Mouse (Mus musculus) thymus, postnatal 36 days (tissue): Measurements from ENCODE around the gene Akr1b10.
"Not testable (repeated sequence)": the region's sequence is repeated elsewhere in the genome, so short reads cannot be mapped to it uniquely, and the experiment has no call there.

Source experiments
- DNase-seq, 2 experiments: peaks; one replicate each; pipeline ENCODE4 v3.0.0; 2022; ENCODE audit warnings: mixed read lengths in 2 of 2

Gene Akr1b10

GRCm38 (mm10) chr6:34384110-34384661, at the start of gene Akr1b10:
Gene Akr1b10 (plus strand): TSS chr6:34384218.
- peak; percentile 71 to 76 for DNase-seq

- no peak for DNase-seq
Measured at GRCm38 (mm10) chr6:34334673-34335072, 49.3 kb upstream of the Akr1b10 start.

DNA sequence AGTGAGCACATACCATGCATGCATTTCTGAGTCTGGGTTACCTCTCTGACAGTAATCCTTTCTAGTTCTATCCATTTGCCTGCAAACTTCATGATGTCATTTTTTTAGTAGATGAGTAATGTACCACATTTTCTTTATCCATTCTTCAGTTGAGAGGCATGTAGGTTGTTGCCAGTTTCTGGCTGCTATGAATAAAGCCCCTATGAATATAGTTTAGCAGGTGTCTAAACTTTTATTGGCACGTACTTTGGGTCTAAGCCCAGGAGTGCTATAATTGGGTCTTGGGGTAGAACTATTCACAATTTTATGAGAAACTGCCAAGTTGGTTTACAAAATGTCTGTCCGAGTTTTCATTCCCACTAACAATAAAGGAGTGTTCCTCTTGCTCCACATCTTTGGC, 46.2 kb upstream of the Akr1b10 start:
- DNase-seq = no peak

GRCm38 (mm10) chr6:34341991-34342390, 42.0 kb upstream of the Akr1b10 start:
- no peak for DNase-seq

- no peak for DNase-seq
Measured at GRCm38 (mm10) chr6:34342476-34342875, 41.5 kb upstream of the Akr1b10 start.

- DNase-seq = no peak
Measured at GRCm38 (mm10) chr6:34343426-34343825, 40.6 kb upstream of the Akr1b10 start.

DNA sequence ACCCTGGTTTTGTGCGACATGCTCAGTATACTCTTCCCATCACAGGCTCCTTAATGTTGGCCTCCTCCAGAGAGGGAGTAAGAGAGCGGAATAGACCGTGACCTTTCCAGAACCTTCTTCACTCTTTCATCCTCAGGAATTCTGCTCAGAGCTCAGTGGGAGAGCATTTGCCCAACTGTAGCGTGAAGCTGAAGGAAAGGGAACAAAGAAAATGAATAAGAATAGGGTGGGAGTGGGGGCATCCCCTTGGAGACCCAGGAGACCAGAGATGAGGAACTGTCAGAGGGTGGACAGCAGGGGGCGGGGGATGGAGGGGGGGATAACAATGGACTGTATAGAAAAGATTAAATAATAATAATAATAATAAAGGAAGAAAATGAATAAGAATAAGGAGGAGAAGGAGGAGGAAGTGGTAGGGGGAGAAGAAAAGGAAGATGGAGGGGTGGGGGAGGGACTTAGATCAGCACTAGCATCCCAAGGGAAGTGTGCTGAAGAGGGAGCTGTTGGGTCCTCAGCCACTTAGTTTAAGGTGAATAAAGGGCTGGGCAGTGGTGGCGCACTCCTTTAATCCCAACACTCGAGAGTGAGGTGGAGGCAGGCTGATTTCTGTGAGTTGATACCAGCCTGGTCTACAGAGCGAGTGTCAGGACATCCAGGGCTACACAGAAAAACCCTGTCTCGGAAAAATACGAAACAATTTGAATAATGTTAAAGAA, 39.7 kb upstream of the Akr1b10 start:
- DNase-seq = no peak

- DNase-seq = peak in 1 of 2 experiments; percentile 22
Measured at GRCm38 (mm10) chr6:34344935-34345334, 39.1 kb upstream of the Akr1b10 start.

- peak; percentile 70 to 74 for DNase-seq
Measured at GRCm38 (mm10) chr6:34346096-34346898, 37.7 kb upstream of the Akr1b10 start.

DNA sequence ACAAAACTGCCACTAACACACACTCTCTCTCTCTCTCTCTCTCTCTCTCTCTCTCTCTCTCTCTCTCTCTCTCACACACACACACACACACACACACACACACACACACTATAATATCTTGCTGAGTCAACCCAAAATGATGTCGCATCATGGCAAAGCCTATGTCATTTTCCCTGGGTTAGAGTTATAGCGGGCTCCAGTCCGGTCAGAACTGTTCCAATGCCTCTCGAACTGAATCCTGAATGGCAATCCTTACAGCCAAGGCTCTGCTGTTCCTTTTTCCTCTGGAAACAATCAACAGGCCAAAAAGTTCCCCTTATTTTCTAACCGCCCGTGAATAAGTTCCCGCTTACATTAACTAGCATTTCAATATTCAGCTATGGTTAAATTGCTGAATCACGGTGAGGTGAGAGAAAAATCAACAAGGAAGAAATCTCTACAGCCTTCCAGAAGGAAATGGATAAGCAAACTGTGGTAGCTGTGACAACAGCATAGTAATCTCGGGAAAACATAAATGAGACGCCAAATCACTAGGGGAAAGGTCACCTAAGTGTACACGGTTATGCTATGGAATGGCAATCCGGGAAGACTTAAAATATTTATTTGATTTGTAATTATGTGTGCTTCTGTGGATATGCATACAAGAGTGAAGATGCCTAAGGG, 33.9 kb upstream of the Akr1b10 start:
- DNase-seq = no peak

DNA sequence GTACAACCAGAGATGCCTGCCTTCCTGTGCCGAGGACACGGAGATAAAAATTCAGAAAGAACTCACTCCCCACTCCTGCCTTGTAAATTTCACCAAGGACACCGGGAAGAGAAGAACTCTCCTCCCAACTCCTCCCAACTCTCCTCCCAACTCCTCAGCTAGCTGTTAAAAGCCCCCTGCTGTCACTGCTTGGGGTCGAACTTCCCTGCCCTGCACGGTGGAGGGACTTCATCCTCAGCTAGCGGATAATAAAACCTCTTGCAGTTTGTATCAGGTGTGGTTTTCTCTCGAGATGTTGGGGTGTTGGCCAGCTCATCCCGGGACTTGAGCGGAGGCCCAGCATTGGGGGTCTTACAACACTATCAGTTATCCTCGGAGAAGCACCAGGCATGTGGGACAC, 32.5 kb upstream of the Akr1b10 start:
- not testable (repeated sequence) for DNase-seq

DNA sequence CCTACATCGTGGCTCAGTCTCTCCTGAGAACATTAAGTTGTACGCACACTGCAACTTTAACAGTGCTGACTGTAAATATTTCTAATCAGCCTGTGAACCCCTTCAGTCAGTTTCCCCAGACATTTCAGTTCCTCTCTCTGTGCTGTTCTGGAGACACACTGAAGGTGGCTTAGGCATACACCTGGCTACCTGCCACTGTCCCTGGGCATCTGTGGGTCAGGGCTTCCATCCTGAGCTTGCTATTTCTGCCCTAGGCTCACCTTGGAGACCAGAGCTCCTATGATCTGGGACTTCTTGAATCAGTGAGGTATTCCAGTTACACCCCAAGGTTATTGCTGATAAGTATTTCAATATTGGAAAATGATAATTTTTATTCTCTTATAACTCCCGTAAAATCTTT, 31.6 kb upstream of the Akr1b10 start:
- DNase-seq = no peak

- no peak for DNase-seq
Measured at GRCm38 (mm10) chr6:34353658-34354353, 30.2 kb upstream of the Akr1b10 start, which contains the start of gene Akr1b8. Gene Akr1b8 (plus strand): TSS chr6:34354119.

GRCm38 (mm10) chr6:34354354-34355348, 29.4 kb upstream of the Akr1b10 start:
- DNase-seq = no peak

DNA sequence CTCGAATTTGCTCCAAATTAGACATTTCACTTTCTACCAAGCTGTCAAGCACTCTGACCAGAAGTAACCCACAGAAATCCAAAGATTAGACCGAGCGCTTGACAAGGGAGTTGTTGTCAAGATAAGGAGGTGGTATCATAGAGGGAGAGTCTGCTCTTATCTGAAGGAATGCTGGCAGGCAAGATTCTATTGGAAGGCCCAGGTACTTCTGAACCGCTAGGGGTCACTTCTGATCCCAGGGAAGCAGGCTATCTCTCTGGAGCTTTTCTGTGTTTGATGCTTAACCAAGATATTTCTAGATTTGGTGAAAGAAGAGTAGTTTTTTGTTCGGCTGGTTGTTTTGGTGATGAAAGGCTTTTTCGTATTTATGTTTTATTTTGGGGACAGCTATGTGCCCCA, 28.7 kb upstream of the Akr1b10 start:
- no peak for DNase-seq

DNA sequence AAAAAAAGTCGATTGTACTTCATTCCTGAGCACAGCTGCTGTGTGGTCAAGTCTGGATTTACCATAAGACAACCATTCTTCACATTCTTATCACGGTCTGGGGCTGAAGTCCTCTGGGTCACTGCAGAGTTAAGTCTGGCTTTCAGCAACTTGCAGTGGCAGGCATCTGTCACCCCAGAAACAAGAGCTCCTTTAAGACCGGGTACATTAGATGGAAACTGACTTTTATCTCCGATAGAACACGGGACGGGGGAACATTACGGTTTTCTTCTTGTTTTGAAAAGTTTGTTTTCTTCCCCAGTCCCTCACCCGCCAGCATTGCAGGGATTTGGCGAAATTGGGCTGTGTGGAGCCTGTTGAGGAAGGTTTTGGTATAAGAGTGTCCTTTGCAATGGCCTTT, 28.2 kb upstream of the Akr1b10 start:
- DNase-seq = no peak

DNA sequence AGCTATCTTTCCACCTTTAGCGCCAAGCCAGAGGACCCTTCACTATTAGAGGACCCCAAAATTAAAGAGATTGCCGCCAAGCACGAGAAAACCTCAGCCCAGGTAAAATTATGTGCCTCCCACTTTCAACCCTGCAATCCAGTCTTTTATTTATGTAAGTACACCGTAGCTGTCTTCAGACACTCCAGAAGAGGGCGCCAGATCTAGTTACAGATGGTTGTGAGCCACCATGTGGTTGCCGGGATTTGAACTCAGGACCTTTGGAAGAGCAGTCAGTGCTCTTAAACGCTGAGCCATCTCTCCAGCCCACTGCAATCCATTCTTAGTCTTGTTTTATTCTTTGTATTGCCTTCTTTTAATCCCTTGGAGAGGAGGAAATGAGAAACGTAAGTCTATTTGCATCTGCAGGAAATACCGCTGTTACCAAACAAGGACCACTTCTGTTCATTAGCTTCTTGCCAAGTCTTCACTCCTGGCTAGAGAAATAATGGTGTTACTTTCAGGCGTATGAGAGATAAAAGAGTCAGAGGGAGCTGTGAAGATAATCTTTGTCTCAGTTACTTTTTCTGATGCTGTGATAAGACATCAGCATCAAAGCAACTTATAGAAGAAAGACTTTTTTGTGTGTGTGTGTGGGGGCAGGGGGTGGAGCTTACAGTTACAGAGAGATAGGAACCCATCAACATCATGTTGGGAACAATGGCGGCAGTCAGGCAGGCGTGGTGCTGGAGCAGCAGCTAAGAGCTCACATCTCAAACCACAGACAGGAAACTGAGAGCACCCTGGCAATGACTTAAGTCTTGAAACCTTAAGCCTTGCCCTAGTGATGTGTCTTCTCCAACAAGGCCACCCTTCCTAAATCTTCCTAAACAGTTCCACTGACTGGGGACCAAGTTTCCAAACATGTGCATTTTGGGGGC, 19.5 kb upstream of the Akr1b10 start:
- DNase-seq = peak; percentile 28 to 60

GRCm38 (mm10) chr6:34367998-34368397, 16.0 kb upstream of the Akr1b10 start:
- DNase-seq = no peak

DNA sequence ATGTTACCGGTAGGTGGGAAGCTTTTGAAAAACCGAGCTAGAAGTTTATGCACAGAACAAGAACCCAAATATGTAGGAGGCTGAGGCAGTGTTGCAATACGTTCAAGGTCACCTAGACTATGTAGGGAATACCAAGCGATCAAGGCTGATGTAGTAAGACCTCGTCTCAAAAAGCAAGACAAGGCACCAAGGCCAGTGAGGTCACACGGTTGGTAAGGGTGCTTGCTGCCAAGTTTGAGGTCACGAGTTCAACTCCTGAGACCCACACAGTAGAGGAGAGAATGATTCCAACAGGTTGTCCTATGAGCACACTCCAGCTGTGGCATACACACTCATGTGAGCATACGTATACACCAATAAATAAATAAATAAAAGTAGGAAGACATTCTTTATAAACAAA, 13.9 kb upstream of the Akr1b10 start:
- no peak for DNase-seq

- DNase-seq = peak; percentile 71 to 79
Measured at GRCm38 (mm10) chr6:34371700-34372351, 12.2 kb upstream of the Akr1b10 start.
